Mouse (Mus musculus): ENCODE measurements around the gene Hist1h2bg. TPM values are rescaled to one million over a fixed set of nuclear protein-coding genes. Genes with fewer than 3 reads are reported as not detected.
"Not testable (repeated sequence)": the region's sequence is repeated elsewhere in the genome, so short reads cannot be mapped to it uniquely, and the experiment has no call there.

Gene Hist1h2bg
- polyA plus RNA-seq, 1 experiment from 2014 or later = 0.36 TPM

DNA sequence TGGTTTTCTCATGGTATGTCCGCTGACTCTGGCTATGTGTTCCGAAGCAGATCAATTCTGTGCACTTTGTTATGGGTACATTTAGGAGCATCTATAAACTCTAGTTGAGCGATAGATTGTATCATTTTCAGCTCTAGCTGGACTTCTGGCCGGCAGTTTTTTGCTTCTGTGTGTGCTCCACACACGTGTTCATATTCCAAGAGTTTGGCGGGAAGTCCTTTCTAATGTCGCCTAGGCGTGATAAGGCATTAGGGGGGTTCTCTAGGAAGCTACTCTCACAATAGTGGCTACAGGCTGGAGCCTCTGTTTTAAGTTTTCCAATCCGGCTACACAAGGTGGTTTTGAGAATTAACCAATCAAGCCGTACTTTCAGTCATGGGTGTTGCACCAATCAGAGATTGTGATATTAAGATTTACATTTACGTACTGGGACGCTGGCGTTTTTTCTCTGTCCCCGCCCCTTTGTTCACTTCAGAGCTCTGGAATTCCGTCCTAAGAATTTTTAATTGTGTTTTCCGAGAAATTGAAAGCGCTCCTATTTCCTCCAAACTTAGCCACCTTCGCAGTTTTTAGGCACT, 15.3 kb upstream of the Hist1h2bg start:
- Histone ChIP-seq H3K9ac (ENCODE audit: low read depth, low read length) (peak overlapping the region; percentile 63), H3K27ac (ENCODE audit: low read length) (peak overlapping the region; percentile 83), H3K36me3 (ENCODE audit: control insufficient read depth, insufficient read depth, low read length) (no peaks in the 10 kb centered on the region), H3K4me3 (ENCODE audit: low read depth, low read length) (peak overlapping the region; percentile 46), H3K4me1 (ENCODE audit: control insufficient read depth, insufficient read depth, low read length) (peaks cover 18% of the 10 kb centered on the region), H3K4me2 (ENCODE audit: low read length) (peak overlapping the region; percentile 96), H3K9me3 (replicated peaks; ENCODE audit: control insufficient read depth, low read length, poor library complexity, severe bottlenecking) (no peaks in the 10 kb centered on the region), H3K27me3 (ENCODE audit: control insufficient read depth, insufficient read depth, low read depth, low read length) (no peaks in the 10 kb centered on the region)
- under 1% methylated on average over 18 of the region's 18 CpGs for WGBS
- peak; percentile 80 for ATAC-seq

DNA sequence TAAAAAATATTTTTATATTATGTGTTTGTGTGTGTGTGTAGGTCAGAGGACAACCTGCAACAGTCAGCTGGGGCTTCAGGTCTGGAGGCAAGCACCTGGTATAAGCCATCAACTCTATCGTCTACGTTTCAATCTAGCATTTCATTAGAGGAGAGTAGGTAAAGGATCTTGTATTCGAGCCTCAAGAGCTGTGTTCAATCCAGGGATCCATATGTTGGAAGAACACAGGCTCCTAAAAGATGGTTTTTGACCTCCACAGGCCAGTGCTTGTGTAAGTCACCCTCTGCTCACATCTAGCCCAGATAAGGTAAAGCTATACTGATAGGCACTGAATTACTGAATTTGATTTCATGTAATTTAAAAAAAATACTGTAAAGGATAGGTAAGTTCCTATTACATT, 14.3 kb upstream of the Hist1h2bg start:
- H3K4me3 ChIP-seq (ENCODE audit: low read depth, low read length) = no peak overlapping the region

DNA sequence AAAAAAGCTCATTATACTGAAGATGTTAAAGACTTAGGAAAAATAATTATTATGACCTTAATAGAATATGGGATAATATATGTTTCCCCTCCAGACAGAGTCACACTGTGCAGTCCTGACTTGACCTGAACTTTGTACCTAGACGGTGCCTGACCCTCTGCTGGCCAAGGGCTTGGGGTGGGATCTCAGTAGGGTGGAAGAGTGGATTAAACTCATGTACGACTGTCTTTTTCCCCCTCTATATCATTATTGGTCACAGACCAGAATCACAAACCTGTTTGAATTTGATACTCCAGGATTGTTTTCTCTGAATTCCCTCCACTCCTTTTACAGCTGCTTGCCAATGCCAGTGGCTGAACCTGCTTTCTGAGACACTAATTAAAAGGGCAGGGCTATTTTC, 10.5 kb upstream of the Hist1h2bg start:
- 14% methylated on average over 2 of the region's 2 CpGs for WGBS
- ATAC-seq = not testable (repeated sequence)

More for the DNA sequence above, 14.3 kb upstream of the Hist1h2bg start:
- 0 out of 2 replicates have a peak overlapping the region, but pooled peaks have one; percentile 10 for H3K9ac ChIP-seq (ENCODE audit: low read depth, low read length)
- no peaks in the 10 kb centered on the region for H3K9me3 ChIP-seq (replicated peaks; ENCODE audit: control insufficient read depth, low read length, poor library complexity, severe bottlenecking)
- no peaks in the 10 kb centered on the region for H3K36me3 ChIP-seq (ENCODE audit: control insufficient read depth, insufficient read depth, low read length)
- no peaks in the 10 kb centered on the region for H3K27me3 ChIP-seq (ENCODE audit: control insufficient read depth, insufficient read depth, low read depth, low read length)
- H3K4me2 ChIP-seq (ENCODE audit: low read length) = no peak overlapping the region
- WGBS = 68% methylated on average over 3 of the region's 3 CpGs
- no peak for ATAC-seq
- no peak overlapping the region for H3K27ac ChIP-seq (ENCODE audit: low read length)
- peaks cover 18% of the 10 kb centered on the region for H3K4me1 ChIP-seq (ENCODE audit: control insufficient read depth, insufficient read depth, low read length)

DNA sequence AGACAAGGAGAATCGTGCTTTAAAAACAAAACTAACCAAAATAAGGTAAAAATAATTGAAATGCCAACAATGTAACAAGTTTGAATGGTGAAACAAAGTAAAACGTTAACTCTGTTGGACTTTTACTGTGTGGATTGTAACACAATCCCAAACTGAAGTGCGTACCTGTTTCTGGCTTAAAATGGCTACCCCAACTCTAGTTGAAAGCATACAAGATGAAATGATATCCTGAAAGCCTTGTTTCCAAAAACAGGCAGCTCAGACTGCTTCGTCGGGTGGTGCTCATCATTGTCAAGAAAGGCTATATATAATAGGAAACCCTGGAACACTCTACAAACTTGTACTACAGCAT, 9.7 kb upstream of the Hist1h2bg start:
- WGBS = 0% methylated on average over 2 of the region's 5 CpGs
- H3K27me3 ChIP-seq (ENCODE audit: control insufficient read depth, insufficient read depth, low read depth, low read length); ATAC-seq; H3K9ac ChIP-seq (ENCODE audit: low read depth, low read length); H3K4me1 ChIP-seq (ENCODE audit: control insufficient read depth, insufficient read depth, low read length); H3K36me3 ChIP-seq (ENCODE audit: control insufficient read depth, insufficient read depth, low read length); H3K9me3 ChIP-seq (replicated peaks; ENCODE audit: control insufficient read depth, low read length, poor library complexity, severe bottlenecking): not testable (repeated sequence)
- Histone ChIP-seq H3K4me3 (ENCODE audit: low read depth, low read length) (peak overlapping the region; percentile 47), H3K4me2 (ENCODE audit: low read length) (peak overlapping the region; percentile 85), H3K27ac (ENCODE audit: low read length) (peak overlapping the region; percentile 98)

More for the DNA sequence above, 10.5 kb upstream of the Hist1h2bg start:
- not testable (repeated sequence) for H3K27ac ChIP-seq (ENCODE audit: low read length); H3K4me2 ChIP-seq (ENCODE audit: low read length); H3K4me3 ChIP-seq (ENCODE audit: low read depth, low read length); H3K36me3 ChIP-seq (ENCODE audit: control insufficient read depth, insufficient read depth, low read length); H3K4me1 ChIP-seq (ENCODE audit: control insufficient read depth, insufficient read depth, low read length); H3K9me3 ChIP-seq (replicated peaks; ENCODE audit: control insufficient read depth, low read length, poor library complexity, severe bottlenecking); H3K9ac ChIP-seq (ENCODE audit: low read depth, low read length); H3K27me3 ChIP-seq (ENCODE audit: control insufficient read depth, insufficient read depth, low read depth, low read length)

DNA sequence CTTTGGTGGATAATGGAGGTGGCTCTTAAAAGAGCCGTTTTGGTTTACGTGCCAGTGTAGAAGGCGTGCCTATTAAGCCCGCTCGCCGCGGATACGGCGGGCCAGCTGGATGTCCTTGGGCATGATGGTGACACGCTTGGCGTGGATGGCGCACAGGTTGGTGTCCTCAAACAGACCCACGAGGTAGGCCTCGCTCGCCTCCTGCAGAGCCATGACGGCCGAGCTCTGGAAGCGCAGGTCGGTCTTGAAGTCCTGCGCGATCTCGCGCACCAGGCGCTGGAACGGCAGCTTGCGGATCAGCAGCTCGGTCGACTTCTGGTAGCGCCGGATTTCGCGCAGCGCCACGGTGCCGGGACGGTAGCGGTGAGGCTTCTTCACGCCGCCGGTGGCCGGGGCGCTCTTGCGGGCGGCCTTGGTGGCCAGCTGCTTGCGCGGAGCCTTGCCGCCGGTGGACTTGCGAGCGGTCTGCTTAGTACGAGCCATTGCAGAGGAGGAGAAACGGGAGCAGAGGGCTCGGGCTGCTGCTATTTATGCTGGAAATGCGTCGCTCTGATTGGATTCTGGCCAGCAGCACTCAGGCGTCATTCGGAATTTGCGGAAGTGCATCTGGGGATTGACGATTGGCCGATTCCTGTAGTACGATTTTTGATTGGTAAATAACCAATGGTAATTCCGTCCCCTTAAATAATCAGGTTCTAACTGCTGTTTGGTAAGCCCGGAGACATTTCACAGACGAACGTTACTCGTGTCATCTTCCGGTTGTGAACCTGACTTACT, 9.1 kb upstream of the Hist1h2bg start, which contains the start of gene Hist1h3e:
Gene Hist1h3e, minus strand, starts transcription at position 487 of the 777 bp plus-strand sequence.
- not testable (repeated sequence) for H3K36me3 ChIP-seq (ENCODE audit: control insufficient read depth, insufficient read depth, low read length); H3K27me3 ChIP-seq (ENCODE audit: control insufficient read depth, insufficient read depth, low read depth, low read length); H3K4me1 ChIP-seq (ENCODE audit: control insufficient read depth, insufficient read depth, low read length); H3K9me3 ChIP-seq (replicated peaks; ENCODE audit: control insufficient read depth, low read length, poor library complexity, severe bottlenecking)
- Histone ChIP-seq H3K4me2 (ENCODE audit: low read length) (peak within 1 kb of the TSS; percentile 85), H3K9ac (ENCODE audit: low read depth, low read length) (peak within 1 kb of the TSS; percentile 73), H3K4me3 (ENCODE audit: low read depth, low read length) (peak within 1 kb of the TSS; percentile 47), H3K27ac (ENCODE audit: low read length) (peak within 1 kb of the TSS; percentile 98)
- ATAC-seq = peak; percentile 97
- WGBS = under 1% methylated on average over 48 of the region's 67 CpGs

DNA sequence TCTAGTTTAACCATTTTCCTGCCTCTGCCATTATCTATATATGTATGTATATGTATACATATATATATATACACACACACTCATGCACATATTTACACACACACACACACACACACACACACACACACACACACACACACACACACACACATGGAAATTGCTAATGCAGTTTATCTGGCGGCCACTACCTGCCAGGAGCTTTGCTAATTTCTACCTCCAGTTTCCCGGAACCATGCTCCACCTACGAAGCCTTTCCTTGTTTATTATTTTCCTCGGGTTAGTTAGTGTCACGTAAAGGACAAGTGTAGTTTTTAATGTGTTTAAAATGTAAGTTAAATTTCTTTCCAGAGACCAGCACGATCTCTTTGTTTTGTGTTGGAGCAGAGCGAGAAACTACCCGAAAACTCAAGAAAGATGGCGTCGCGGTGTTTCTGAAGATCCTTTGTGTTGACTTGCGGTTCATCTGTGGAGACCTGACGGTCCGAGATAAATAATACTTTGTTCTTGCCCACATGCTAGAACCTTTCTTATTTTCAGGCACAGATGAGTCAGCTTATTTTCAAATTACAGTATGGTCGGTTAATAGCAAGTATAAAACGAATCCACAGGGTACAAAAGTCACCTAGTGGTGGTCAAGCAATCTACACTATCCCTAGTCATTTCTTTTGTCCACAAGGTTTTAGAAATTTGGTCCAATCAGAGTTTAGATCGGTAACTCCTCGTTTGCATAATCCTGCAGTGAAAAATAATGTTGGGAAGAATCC, 8.3 kb upstream of the Hist1h2bg start:
- Histone ChIP-seq H3K4me2 (ENCODE audit: low read length) (peak overlapping the region; percentile 85), H3K27ac (ENCODE audit: low read length) (peak overlapping the region; percentile 98), H3K4me3 (ENCODE audit: low read depth, low read length) (peak overlapping the region; percentile 47), H3K9me3 (replicated peaks; ENCODE audit: control insufficient read depth, low read length, poor library complexity, severe bottlenecking) (no peaks in the 10 kb centered on the region), H3K27me3 (ENCODE audit: control insufficient read depth, insufficient read depth, low read depth, low read length) (no peaks in the 10 kb centered on the region), H3K36me3 (ENCODE audit: control insufficient read depth, insufficient read depth, low read length) (no peaks in the 10 kb centered on the region), H3K4me1 (ENCODE audit: control insufficient read depth, insufficient read depth, low read length) (no peaks in the 10 kb centered on the region), H3K9ac (ENCODE audit: low read depth, low read length) (peak overlapping the region; percentile 60)
- 3% methylated on average over 18 of the region's 18 CpGs for WGBS
- peak; percentile 57 for ATAC-seq

DNA sequence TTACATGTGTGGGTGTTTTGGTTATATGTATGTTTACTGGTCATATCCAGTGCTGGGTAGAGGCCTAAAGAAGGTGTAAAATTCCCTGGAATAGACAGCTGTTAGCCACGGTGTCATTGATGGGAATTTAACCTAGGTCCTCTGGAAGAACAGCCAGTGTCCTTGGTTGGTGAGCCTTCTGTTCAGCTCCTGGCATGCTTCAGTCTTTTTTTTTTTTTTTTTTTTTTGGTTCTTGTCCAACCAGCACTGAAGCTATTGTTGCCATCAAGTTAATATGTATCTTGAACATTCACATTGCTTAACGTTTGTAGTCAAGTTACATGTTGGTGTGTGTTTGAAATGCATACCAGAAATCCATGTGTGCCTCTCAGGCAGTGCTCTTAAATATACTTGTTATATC, 6.7 kb upstream of the Hist1h2bg start:
- no peaks in the 10 kb centered on the region for H3K9me3 ChIP-seq (replicated peaks; ENCODE audit: control insufficient read depth, low read length, poor library complexity, severe bottlenecking)
- H3K9ac ChIP-seq (ENCODE audit: low read depth, low read length) = no peak overlapping the region
- H3K4me2 ChIP-seq (ENCODE audit: low read length) = no peak overlapping the region
- 93% methylated on average over 2 of the region's 2 CpGs for WGBS
- no peaks in the 10 kb centered on the region for H3K27me3 ChIP-seq (ENCODE audit: control insufficient read depth, insufficient read depth, low read depth, low read length)
- no peaks in the 10 kb centered on the region for H3K36me3 ChIP-seq (ENCODE audit: control insufficient read depth, insufficient read depth, low read length)
- H3K4me1 ChIP-seq (ENCODE audit: control insufficient read depth, insufficient read depth, low read length) = no peaks in the 10 kb centered on the region
- ATAC-seq = no peak
- H3K27ac ChIP-seq (ENCODE audit: low read length) = peak overlapping the region; percentile 98; the same call in 1 of the 2 replicates
- no peak overlapping the region for H3K4me3 ChIP-seq (ENCODE audit: low read depth, low read length)

DNA sequence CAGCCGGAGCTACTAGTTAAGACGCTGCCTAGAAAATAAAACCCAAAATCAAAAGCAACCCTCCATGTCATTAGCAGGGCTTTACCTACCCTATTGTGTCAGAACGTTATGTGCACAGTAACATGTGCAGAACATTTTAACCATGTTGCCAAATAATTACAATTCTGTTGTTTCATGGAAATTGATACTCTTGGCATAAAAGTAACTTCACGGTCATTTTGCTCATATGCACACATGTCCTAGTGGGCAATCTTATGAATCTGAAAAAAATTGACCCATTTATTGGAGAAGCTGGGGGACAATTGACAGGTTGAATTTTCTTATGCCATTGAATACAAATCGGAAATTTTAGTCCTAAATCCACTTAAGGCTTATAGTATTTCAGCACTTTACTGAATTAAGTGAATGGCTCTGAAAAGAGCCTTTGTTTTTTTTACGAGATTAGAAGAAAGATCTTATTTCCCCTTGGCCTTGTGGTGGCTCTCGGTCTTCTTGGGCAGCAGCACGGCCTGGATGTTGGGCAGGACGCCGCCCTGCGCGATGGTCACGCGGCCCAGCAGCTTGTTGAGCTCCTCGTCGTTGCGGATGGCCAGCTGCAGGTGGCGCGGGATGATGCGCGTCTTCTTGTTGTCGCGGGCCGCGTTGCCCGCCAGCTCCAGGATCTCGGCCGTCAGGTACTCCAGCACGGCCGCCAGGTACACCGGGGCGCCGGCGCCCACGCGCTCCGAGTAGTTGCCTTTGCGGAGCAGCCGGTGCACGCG, 755 bp upstream of the Hist1h2bg start:
- Histone ChIP-seq H3K4me1 (ENCODE audit: control insufficient read depth, insufficient read depth, low read length) (peaks cover 22% of the 10 kb centered on the region), H3K4me2 (ENCODE audit: low read length) (peak overlapping the region; percentile 59), H3K27ac (ENCODE audit: low read length) (peak overlapping the region; percentile 93), H3K9ac (ENCODE audit: low read depth, low read length) (peak overlapping the region; percentile 56; the same call in 1 of the 2 replicates), H3K4me3 (ENCODE audit: low read depth, low read length) (peak overlapping the region; percentile 43)
- not testable (repeated sequence) for H3K9me3 ChIP-seq (replicated peaks; ENCODE audit: control insufficient read depth, low read length, poor library complexity, severe bottlenecking); H3K27me3 ChIP-seq (ENCODE audit: control insufficient read depth, insufficient read depth, low read depth, low read length); H3K36me3 ChIP-seq (ENCODE audit: control insufficient read depth, insufficient read depth, low read length)
- peak; percentile 43 for ATAC-seq
- WGBS = under 1% methylated on average over 19 of the region's 41 CpGs
